Mouse (Mus musculus): ENCODE data around the gene Olfr68.
"Not testable (repeated sequence)": the region's sequence is repeated elsewhere in the genome, so short reads cannot be mapped to it uniquely, and the experiment has no call there.

Gene Olfr68

GRCm38 (mm10) chr7:103767687-103768086, 11.8 kb downstream of the Olfr68 start:
- not testable (repeated sequence) for DNase-seq (ENCODE audit: low spot score in 2 of 2)

GRCm38 (mm10) chr7:103762212-103762611, 17.3 kb downstream of the Olfr68 start:
- not testable (repeated sequence) for DNase-seq (ENCODE audit: low spot score in 2 of 2)

- DNase-seq (ENCODE audit: low spot score in 2 of 2): no peak
Measured at GRCm38 (mm10) chr7:103757233-103757632, 22.3 kb downstream of the Olfr68 start, which contains the start of gene Olfr630. Olfr630 (minus strand) TSS chr7:103757333.

- DNase-seq (ENCODE audit: low spot score in 2 of 2): no peak
Measured at GRCm38 (mm10) chr7:103744843-103745242, 34.7 kb downstream of the Olfr68 start, which contains the start of gene Olfr629. Olfr629 (minus strand) TSS chr7:103744943.

- DNase-seq (ENCODE audit: low spot score in 2 of 2): no peak
Measured at GRCm38 (mm10) chr7:103730074-103730473, 49.4 kb downstream of the Olfr68 start, which contains the start of gene Olfr628. Olfr628 (plus strand) TSS chr7:103730374.

Data from spleen, postnatal 36 days (tissue).